Mouse (Mus musculus) stomach, postnatal 0 days (tissue): Measurements from ENCODE around the gene Aadat.

ENCODE experiments used
- CTCF ChIP-seq: IDR thresholded peaks from 2 replicates; pipeline ENCODE4 v1.5.1; 2016; ENCODE audit warnings: antibody characterized with exemption, low read depth, mild to moderate bottlenecking, moderate library complexity
- EP300 ChIP-seq: optimal IDR thresholded peaks from 2 replicates; pipeline ENCODE3; 2016; ENCODE audit warnings: antibody characterized with exemption

GRCm38 (mm10) chr8:60566783-60567182, 61.1 kb downstream of the Aadat start:
- TF ChIP-seq CTCF (no peak), EP300 (no peak)
